ENCODE assay signal across 9 mouse cellular contexts in genomic region chr16:94084711-94085602, GRCm38 (mm10). TPM values are rescaled to one million over a fixed set of nuclear protein-coding genes. Genes with fewer than 3 reads are reported as not detected.
DNase-seq lines count a peak whose midpoint lies in the region; ATAC-seq and TF ChIP-seq lines count a peak whose summit lies in the region.
"Had no signal": no experiment of that assay in that cellular context is flagged by ENCODE, and none has a peak within 500 bp of the region (broad histone marks: within the 10 kb centered on the region; RNA-seq: fewer than 3 reads in every experiment).

TSS of gene Sim2 (plus strand) at chr16:94084931.

- WGBS in heart, embryonic 10.5 days, result under 1% methylated on average over 95 of the region's 96 CpGs
- under 1% methylated on average over 90 of the region's 96 CpGs for WGBS in forebrain, embryonic 12.5 days
- WGBS in intestine, embryonic 16.5 days, result under 1% methylated on average over 82 of the region's 96 CpGs
- WGBS in liver, postnatal 0 days (ENCODE audit: insufficient replicate concordance), result 1% methylated on average over 85 of the region's 96 CpGs
- WGBS in stomach, embryonic 14.5 days, result 2% methylated on average over 87 of the region's 96 CpGs

- peaks cover 30% of the 10 kb centered on the region for H3K4me1 ChIP-seq in heart, embryonic 10.5 days
- H3K4me1 ChIP-seq in forebrain, embryonic 12.5 days, result peaks cover 25% of the 10 kb centered on the region
- H3K4me1 ChIP-seq in intestine, embryonic 16.5 days (ENCODE audit: control insufficient read depth, insufficient read depth, low read length), result peaks cover 11% of the 10 kb centered on the region
- H3K4me1 ChIP-seq in liver, postnatal 0 days (ENCODE audit: insufficient read depth), result peaks cover 9% of the 10 kb centered on the region
- peaks cover 8% of the 10 kb centered on the region for H3K4me1 ChIP-seq in stomach, embryonic 14.5 days (ENCODE audit: control insufficient read depth, insufficient read depth, low read length)

- no peaks in the 10 kb centered on the region for H3K36me3 ChIP-seq in heart, embryonic 10.5 days
- no peaks in the 10 kb centered on the region for H3K36me3 ChIP-seq in forebrain, embryonic 12.5 days (replicated peaks)
- H3K36me3 ChIP-seq in intestine, embryonic 16.5 days (ENCODE audit: control insufficient read depth, insufficient read depth, low read length), result no peaks in the 10 kb centered on the region
- H3K36me3 ChIP-seq in liver, postnatal 0 days (replicated peaks; ENCODE audit: insufficient read depth, low read length), result no peaks in the 10 kb centered on the region
- H3K36me3 ChIP-seq in stomach, embryonic 14.5 days (ENCODE audit: control insufficient read depth, insufficient read depth, low read length), result no peaks in the 10 kb centered on the region

- H3K9ac ChIP-seq in forebrain, embryonic 12.5 days, result peak within 1 kb of the TSS; percentile 25; the same call in 1 of the 2 replicates
- 0 out of 2 replicates have a peak within 1 kb of the TSS, but pooled peaks have one; percentile 14 for H3K9ac ChIP-seq in intestine, embryonic 16.5 days (ENCODE audit: low read depth, low read length)
- H3K9ac ChIP-seq in liver, postnatal 0 days (replicated peaks), result no peak within 1 kb of the TSS
- H3K9ac ChIP-seq in stomach, embryonic 14.5 days (replicated peaks; ENCODE audit: low read depth, low read length), result peak within 1 kb of the TSS; percentile 14; the same call in 1 of the 2 replicates

- H3K27me3 ChIP-seq in heart, embryonic 10.5 days (ENCODE audit: insufficient read depth, poor library complexity, severe bottlenecking), result peaks cover 100% of the 10 kb centered on the region
- peaks cover 99% of the 10 kb centered on the region for H3K27me3 ChIP-seq in forebrain, embryonic 12.5 days
- H3K27me3 ChIP-seq in intestine, embryonic 16.5 days (replicated peaks; ENCODE audit: control insufficient read depth, insufficient read depth, low read length), result peaks cover 91% of the 10 kb centered on the region
- H3K27me3 ChIP-seq in liver, postnatal 0 days (ENCODE audit: insufficient read depth, low read length), result peaks cover 99% of the 10 kb centered on the region
- H3K27me3 ChIP-seq in stomach, embryonic 14.5 days (ENCODE audit: control insufficient read depth, insufficient read depth, low read length), result peaks cover 62% of the 10 kb centered on the region

- no peaks in the 10 kb centered on the region for H3K9me3 ChIP-seq in heart, embryonic 10.5 days
- no peaks in the 10 kb centered on the region for H3K9me3 ChIP-seq in forebrain, embryonic 12.5 days
- no peaks in the 10 kb centered on the region for H3K9me3 ChIP-seq in intestine, embryonic 16.5 days (ENCODE audit: control insufficient read depth, low read length)
- H3K9me3 ChIP-seq in liver, postnatal 0 days (ENCODE audit: low read length), result no peaks in the 10 kb centered on the region
- H3K9me3 ChIP-seq in stomach, embryonic 14.5 days (ENCODE audit: control insufficient read depth, low read depth, low read length), result no peaks in the 10 kb centered on the region

- ATAC-seq in forebrain, embryonic 12.5 days (ENCODE audit: low FRiP score), result no peak
- ATAC-seq in intestine, embryonic 16.5 days, result peak; percentile 22; the same call in 1 of the 2 replicates
- ATAC-seq in liver, postnatal 0 days, result no peak
- no peak; the same call in 1 of the 2 replicates for ATAC-seq in stomach, embryonic 14.5 days (ENCODE audit: insufficient number of reproducible peaks, insufficient read depth, low FRiP score, low read depth)
- no peak for ATAC-seq in inflammation-experienced regulatory T-cells, adult 6 months

- peak within 1 kb of the TSS; percentile 58 for H3K4me3 ChIP-seq in heart, embryonic 10.5 days
- peak within 1 kb of the TSS; percentile 38 for H3K4me3 ChIP-seq in forebrain, embryonic 12.5 days (replicated peaks)
- peak within 1 kb of the TSS; percentile 42 for H3K4me3 ChIP-seq in intestine, embryonic 16.5 days (ENCODE audit: low read length)
- peak within 1 kb of the TSS; percentile 41 for H3K4me3 ChIP-seq in liver, postnatal 0 days (ENCODE audit: low read depth, low read length)
- peak within 1 kb of the TSS; percentile 39 for H3K4me3 ChIP-seq in stomach, embryonic 14.5 days (ENCODE audit: low read depth, low read length)

- DNase-seq in heart, embryonic 10.5 days (ENCODE audit: low spot score), result no peak
- no peak for DNase-seq in heart, adult 8-10 months (ENCODE audit: low spot score)
- no peak for DNase-seq in liver, postnatal 0 days
- DNase-seq in Muller cell, postnatal 12 days (ENCODE audit: inconsistent ontology term), result no peak

- no peak for TF ChIP-seq EP300 in liver, postnatal 0 days (IDR thresholded peaks at IDR 0.05; ENCODE audit: low read depth)

- H3K27ac ChIP-seq in heart, embryonic 10.5 days, result peak within 1 kb of the TSS; percentile 29; the same call in 1 of the 2 replicates
- no peak within 1 kb of the TSS; the same call in 1 of the 2 replicates for H3K27ac ChIP-seq in forebrain, embryonic 12.5 days
- no peak within 1 kb of the TSS for H3K27ac ChIP-seq in intestine, embryonic 16.5 days (ENCODE audit: low read length)
- no peak within 1 kb of the TSS for H3K27ac ChIP-seq in liver, postnatal 0 days (ENCODE audit: low read depth)
- no peak within 1 kb of the TSS for H3K27ac ChIP-seq in stomach, embryonic 14.5 days (ENCODE audit: low read length)

- no peak for TF ChIP-seq CTCF in liver, postnatal 0 days (IDR thresholded peaks at IDR 0.05; ENCODE audit: low read depth)

- peak within 1 kb of the TSS; percentile 52 for H3K4me2 ChIP-seq in forebrain, embryonic 12.5 days
- peak within 1 kb of the TSS; percentile 65 for H3K4me2 ChIP-seq in intestine, embryonic 16.5 days (ENCODE audit: low read depth, low read length)
- H3K4me2 ChIP-seq in liver, postnatal 0 days (ENCODE audit: low read depth, low read length), result peak within 1 kb of the TSS; percentile 62
- H3K4me2 ChIP-seq in stomach, embryonic 14.5 days (replicated peaks; ENCODE audit: low read depth, low read length), result peak within 1 kb of the TSS; percentile 72

RNA-seq across cellular contexts. Expression of gene Sim2, which starts in this region (rescaled TPM):
- polyA plus RNA-seq in heart, embryonic 10.5 days (2016; fragmentation: Nextera tagmentation; extraction: Ambion mirVana), result 0.05 and 0.18 TPM in 2 replicates
- total RNA-seq in heart, adult 8-10 months (2022), result under 1 TPM in 1 of 4 experiments, not detected in 3; 0.06 TPM
- 1.1 and 1.8 TPM in 2 replicates for polyA plus RNA-seq in forebrain, embryonic 12.5 days (2016; fragmentation: Nextera tagmentation; extraction: Ambion mirVana)
- polyA plus RNA-seq in intestine, embryonic 16.5 days (2015; fragmentation: Nextera tagmentation; extraction: Ambion mirVana), result not detected in 2 replicates
- polyA plus RNA-seq in liver, postnatal 0 days (2015; fragmentation: Nextera tagmentation; extraction: Ambion mirVana), result not detected in 2 replicates
- polyA plus RNA-seq in stomach, embryonic 14.5 days (2014; fragmentation: Nextera tagmentation; extraction: Ambion mirVana), result 0.22 and 0.27 TPM in 2 replicates
- polyA plus RNA-seq in inflammation-experienced regulatory T-cells, adult 6 months (2017; shearing (Covaris generic)), result not detected
- total RNA-seq: common myeloid progenitor, adult 5-6 weeks had no signal

Comparison
In these comparisons a context has a peak if more than half of its experiments do, and no peak if none do; other contexts are left out.
1. Peak in ATAC-seq, H3K4me3 ChIP-seq, H3K9ac ChIP-seq and H3K4me2 ChIP-seq in intestine, embryonic 16.5 days; RNA of the gene not detected or under 1 TPM.